Mouse (Mus musculus) hindbrain, embryonic 15.5 days (tissue): Measurements from ENCODE around the gene Vmn2r110. TPM values are rescaled to one million over a fixed set of nuclear protein-coding genes. Genes with fewer than 3 reads are reported as not detected.

Experiments
- ATAC-seq: fragments of 200-750 bp; cut with Nextera tagmentation; 2 replicates; pipeline ENCODE4 v1.8.0; 2017; ENCODE audit warnings: low read depth, moderate number of reproducible peaks, moderate TSS enrichment; ENCODE audit not compliant: low FRiP score
- H3K27ac ChIP-seq: fragments of 300-500 bp; sonication (generic); replicated peaks from 2 replicates; pipeline ENCODE4 v1.5.1; 2015; ENCODE audit warnings: mild to moderate bottlenecking, inconsistent platforms
- H3K27me3 ChIP-seq: fragments of 300-500 bp; sonication (generic); 2 replicates; pipeline ENCODE4 v1.6.1; 2015; ENCODE audit warnings: control low read depth, inconsistent platforms
- H3K36me3 ChIP-seq: fragments of 300-500 bp; sonication (generic); 2 replicates; pipeline ENCODE4 v1.6.1; 2015; ENCODE audit warnings: control low read depth, inconsistent platforms
- H3K4me1 ChIP-seq: fragments of 300-500 bp; sonication (generic); replicated peaks from 2 replicates; pipeline ENCODE4 v1.6.1; 2015; ENCODE audit warnings: control low read depth, inconsistent platforms
- H3K4me2 ChIP-seq: fragments of 300-500 bp; sonication (generic); 2 replicates; pipeline ENCODE4 v1.6.1; 2015; ENCODE audit warnings: moderate library complexity, mild to moderate bottlenecking, inconsistent platforms
- H3K4me3 ChIP-seq: fragments of 300-500 bp; sonication (generic); 2 replicates; pipeline ENCODE4 v1.5.1; 2015; ENCODE audit warnings: mild to moderate bottlenecking, inconsistent platforms
- H3K9ac ChIP-seq: fragments of 300-500 bp; sonication (generic); 2 replicates; pipeline ENCODE4 v1.6.1; 2015; ENCODE audit warnings: inconsistent platforms
- H3K9me3 ChIP-seq: fragments of 300-500 bp; sonication (generic); 2 replicates; pipeline ENCODE4 v1.6.1; 2016; ENCODE audit warnings: control low read depth, inconsistent platforms
- WGBS: fragments of 180-500 bp; shearing (Covaris S2); methylation state at CpG from one replicate; pipeline ENCODE4 v1.1.7; 2015; 5-methylcytosine and 5-hydroxymethylcytosine counted together
- polyA plus RNA-seq: library from polyadenylated mRNA; unstranded; fragments of >200 nt; fragmentation: Nextera tagmentation; extraction: Ambion mirVana; gene quantifications from 2 replicates; pipeline ENCODE4 v1.2.1, GENCODE M21; 2015

Gene Vmn2r110
- 0.03 TPM in 1 of 2 replicates, not detected in the other for polyA plus RNA-seq

DNA sequence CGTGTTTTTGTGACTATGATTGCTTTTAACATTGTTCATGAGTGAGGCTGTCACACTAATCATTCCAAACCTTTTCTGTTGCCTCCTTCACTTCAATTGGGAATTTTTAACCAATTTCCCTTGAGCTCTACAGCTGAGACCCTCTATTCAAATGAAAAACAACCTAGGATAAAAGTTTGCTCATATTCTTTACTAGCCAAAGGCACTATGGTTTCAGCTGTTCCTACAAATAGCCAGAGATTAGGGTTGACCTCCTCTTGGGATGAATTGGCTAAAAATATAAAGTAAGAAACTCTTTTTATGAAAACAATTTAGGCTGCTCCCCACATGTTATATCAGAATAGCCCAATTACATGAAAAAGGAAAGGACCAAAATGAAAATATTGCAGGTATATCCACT, at the start of gene Vmn2r110:
Gene Vmn2r110, minus strand, starts transcription at position 101 of the 400 bp plus-strand sequence.
- WGBS: 40% methylated on average over 1 of the region's 1 CpGs
- no peak within 1 kb of the TSS for H3K4me3 ChIP-seq
- H3K9ac ChIP-seq: no peak within 1 kb of the TSS
- no peaks in the 10 kb centered on the region for H3K27me3 ChIP-seq
- H3K36me3 ChIP-seq: no peaks in the 10 kb centered on the region
- ATAC-seq: no peak
- no peak within 1 kb of the TSS for H3K27ac ChIP-seq
- H3K9me3 ChIP-seq: peaks cover 10% of the 10 kb centered on the region; the same call in 1 of the 2 replicates
- H3K4me1 ChIP-seq: no peaks in the 10 kb centered on the region
- no peak within 1 kb of the TSS for H3K4me2 ChIP-seq

DNA sequence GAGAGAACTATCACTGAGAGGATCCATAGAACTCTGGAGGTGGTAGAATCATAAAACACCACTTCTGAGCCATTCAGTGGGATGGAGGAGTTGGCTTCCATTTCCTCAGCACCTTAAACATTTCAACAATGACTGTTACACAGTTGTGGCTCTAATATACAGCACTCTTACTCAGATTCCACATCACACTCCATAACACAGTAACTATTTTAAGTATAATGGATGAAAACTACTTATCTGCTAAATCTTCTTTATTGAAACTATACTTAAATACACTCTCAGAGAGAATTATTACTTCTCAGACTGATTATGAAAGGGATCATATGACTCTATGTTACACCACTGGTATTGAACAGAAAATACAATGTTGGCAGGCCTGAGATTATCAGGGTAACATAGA, 28.6 kb upstream of the Vmn2r110 start, which contains the start of gene Fpr-rs3:
Gene Fpr-rs3, minus strand, starts transcription at position 101 of the 400 bp plus-strand sequence.
- H3K4me2 ChIP-seq: no peak within 1 kb of the TSS
- H3K9ac ChIP-seq: no peak within 1 kb of the TSS
- peaks cover 11% of the 10 kb centered on the region; the same call in 1 of the 2 replicates for H3K9me3 ChIP-seq
- ATAC-seq: no peak
- no peaks in the 10 kb centered on the region for H3K36me3 ChIP-seq
- H3K27me3 ChIP-seq: no peaks in the 10 kb centered on the region
- no peak within 1 kb of the TSS for H3K4me3 ChIP-seq
- H3K4me1 ChIP-seq: no peaks in the 10 kb centered on the region
- no peak within 1 kb of the TSS for H3K27ac ChIP-seq

DNA sequence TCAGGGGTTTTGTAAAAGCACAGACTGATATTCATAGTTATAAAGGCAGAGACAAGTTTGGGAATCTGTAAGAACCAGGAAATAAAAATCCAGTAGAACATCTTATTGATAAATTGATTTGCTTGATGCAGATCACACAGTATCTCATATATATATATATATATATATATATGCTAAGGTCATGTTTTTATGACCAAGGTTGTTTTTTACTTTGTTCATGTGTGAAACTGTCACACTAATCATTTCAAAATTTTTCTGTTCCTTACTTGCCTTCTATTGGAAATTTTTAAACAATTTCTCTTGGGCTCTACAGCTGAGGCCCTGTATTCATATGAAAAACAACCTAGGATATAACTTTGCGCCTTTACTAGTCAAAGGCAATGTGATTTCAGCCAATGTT, 31.6 kb downstream of the Vmn2r110 start, which contains the start of gene Vmn2r109:
Gene Vmn2r109, minus strand, starts transcription at position 101 of the 400 bp plus-strand sequence.
- Histone ChIP-seq H3K4me1 (no peaks in the 10 kb centered on the region), H3K36me3 (no peaks in the 10 kb centered on the region), H3K27me3 (no peaks in the 10 kb centered on the region), H3K4me3 (no peak within 1 kb of the TSS), H3K27ac (no peak within 1 kb of the TSS), H3K9ac (no peak within 1 kb of the TSS), H3K9me3 (peaks cover 4% of the 10 kb centered on the region), H3K4me2 (no peak within 1 kb of the TSS)
- ATAC-seq: no peak
- WGBS: 94% methylated on average over 1 of the region's 1 CpGs

Other genes starting within 250 kb of the Vmn2r110 start
- not detected in 2 replicates for gene Vmn1r224, start 182.3 kb downstream of the Vmn2r110 start, polyA plus RNA-seq
- gene Vmn2r108, start 115.1 kb downstream of the Vmn2r110 start, polyA plus RNA-seq: not detected in 2 replicates
- not detected in 2 replicates for gene Vmn1r225, start 98.3 kb downstream of the Vmn2r110 start, polyA plus RNA-seq
- gene Vmn2r109, start 31.7 kb downstream of the Vmn2r110 start, polyA plus RNA-seq: not detected in 2 replicates
- gene Fpr-rs3, start 28.5 kb upstream of the Vmn2r110 start, polyA plus RNA-seq: not detected in 2 replicates
- not detected in 2 replicates for gene Vmn1r226, start 86.4 kb upstream of the Vmn2r110 start, polyA plus RNA-seq
- gene Vmn1r227, start 133.4 kb upstream of the Vmn2r110 start, polyA plus RNA-seq: not detected in 2 replicates
- gene Vmn1r228, start 189.7 kb upstream of the Vmn2r110 start, polyA plus RNA-seq: 0.04 TPM in 1 of 2 replicates, not detected in the other
- gene Vmn1r229, start 215.1 kb upstream of the Vmn2r110 start, polyA plus RNA-seq: not detected in 2 replicates
- not detected in 2 replicates for gene Vmn1r230, start 244.0 kb upstream of the Vmn2r110 start, polyA plus RNA-seq